Mouse (Mus musculus): ENCODE measurements around the gene Igfl3.

DNA sequence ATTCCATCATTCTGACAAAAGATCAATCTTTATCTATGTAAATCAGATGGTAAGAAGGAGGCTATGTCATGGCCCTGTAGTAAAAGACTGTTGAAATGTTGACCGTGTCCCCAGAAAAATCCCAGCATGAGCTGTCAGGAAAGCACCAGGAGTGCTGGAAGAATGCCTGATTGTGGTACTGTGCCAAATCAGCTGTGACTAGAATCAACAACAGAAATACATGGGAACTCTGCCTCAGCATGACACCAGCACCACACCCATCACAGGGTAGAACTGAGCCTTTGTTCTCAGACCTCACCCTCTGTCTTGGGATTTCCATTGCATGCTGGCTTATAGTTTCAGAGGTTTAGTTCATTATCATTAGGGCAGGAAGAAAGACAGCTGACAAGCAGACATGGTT, 38.4 kb downstream of the Igfl3 start:
- no peak for TF ChIP-seq CTCF (IDR thresholded peaks at IDR 0.05; ENCODE audit: low read depth)
- no peak for TF ChIP-seq EP300 (IDR thresholded peaks at IDR 0.05; ENCODE audit: low read depth)

Data from liver, embryonic 14.5 days (tissue).